Mouse (Mus musculus) MEL (cell line): ENCODE measurements around the gene Lrrc71.

Source experiments
- CTCF ChIP-seq, 3 experiments: IDR thresholded peaks in 2 of 3; conservative IDR thresholded peaks in 1 of 3; 2 replicates each; pipeline ENCODE4 v1.5.1; 2011 to 2012; ENCODE audit warnings: low read length in 3 of 3, low read depth in 2 of 3, mild to moderate bottlenecking in 2 of 3, improper control_type of control experiment in 1 of 3, inconsistent platforms in 1 of 3, mixed read lengths in 1 of 3, moderate library complexity in 1 of 3; ENCODE audit not compliant: control insufficient read depth in 1 of 3, insufficient read depth in 1 of 3, poor library complexity in 1 of 3, severe bottlenecking in 1 of 3
- MAX ChIP-seq: IDR thresholded peaks from 2 replicates; pipeline ENCODE4 v1.6.1; 2011; ENCODE audit warnings: low read length, improper control_type of control experiment
- MYC ChIP-seq: IDR thresholded peaks from 2 replicates; pipeline ENCODE4 v1.6.1; 2011; ENCODE audit warnings: low read depth, mild to moderate bottlenecking, low read length, improper control_type of control experiment, moderate library complexity
- POLR2A ChIP-seq, 2 experiments: IDR thresholded peaks; 2 replicates each; pipeline ENCODE4 v1.6.1; 2011 to 2012; ENCODE audit warnings: low read length in 2 of 2, mild to moderate bottlenecking in 2 of 2, control low read depth in 1 of 2, improper control_type of control experiment in 1 of 2, low read depth in 1 of 2, moderate library complexity in 1 of 2; ENCODE audit not compliant: control insufficient read depth in 1 of 2, insufficient read depth in 1 of 2, poor library complexity in 1 of 2
- POLR2AphosphoS2 ChIP-seq: IDR thresholded peaks from 2 replicates; pipeline ENCODE4 v1.6.1; 2011; ENCODE audit warnings: low read length, improper control_type of control experiment
- ZNF384 ChIP-seq: IDR thresholded peaks from 2 replicates; pipeline ENCODE4 v1.6.1; 2012; ENCODE audit warnings: low read depth, mild to moderate bottlenecking, inconsistent platforms, low read length, improper control_type of control experiment

DNA sequence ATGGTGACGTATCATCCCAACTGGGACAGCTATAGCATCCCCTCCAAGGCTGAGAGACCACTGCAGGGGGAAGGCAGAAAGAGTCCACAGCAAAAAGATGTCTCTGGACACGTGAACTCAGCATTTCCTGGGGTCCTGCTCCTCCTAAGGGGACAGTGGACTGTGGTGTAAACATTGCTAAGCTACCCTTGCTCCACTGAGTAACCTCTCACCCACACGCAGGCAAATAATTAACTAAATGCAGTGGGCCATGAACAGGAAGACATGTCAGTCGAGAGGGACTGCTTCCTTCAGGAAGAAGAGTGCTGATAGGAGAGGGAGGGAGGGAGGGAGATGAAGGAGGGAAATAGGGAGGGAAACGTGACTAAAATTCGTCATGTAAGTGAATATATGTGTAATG lies 22.7 kb upstream of the Lrrc71 start:
- TF ChIP-seq CTCF (IDR thresholded peaks at IDR 0.05 in 2 of 3, conservative IDR thresholded peaks at IDR 0.05 in 1 of 3; ENCODE audit: control insufficient read depth in 1 of 3, insufficient read depth in 1 of 3, low read depth in 2 of 3, low read length in 3 of 3, poor library complexity in 1 of 3, severe bottlenecking in 1 of 3) (no peak), MYC (no peak), ZNF384 (no peak), POLR2A (IDR thresholded peaks at IDR 0.05; ENCODE audit: control insufficient read depth in 1 of 2, insufficient read depth in 1 of 2, low read depth in 1 of 2, low read length in 2 of 2, poor library complexity in 1 of 2) (no peak), MAX (no peak), POLR2AphosphoS2 (no peak)
